Mouse (Mus musculus) heart, embryonic 13.5 days (tissue): Measurements from ENCODE around the gene Gm614. TPM values are rescaled to one million over a fixed set of nuclear protein-coding genes. Genes with fewer than 3 reads are reported as not detected.

Experiments
- ATAC-seq: fragments of 200-750 bp; cut with Nextera tagmentation; 2 replicates; pipeline ENCODE4 v1.8.0; 2017; ENCODE audit warnings: moderate TSS enrichment; ENCODE audit not compliant: insufficient number of reproducible peaks, low FRiP score, low TSS enrichment; ENCODE audit errors: extremely low read depth
- H3K27ac ChIP-seq: fragments of 300-500 bp; sonication (generic); replicated peaks from 2 replicates; pipeline ENCODE4 v1.5.1; 2015; ENCODE audit warnings: moderate library complexity, mild to moderate bottlenecking, inconsistent platforms
- H3K27me3 ChIP-seq: fragments of 300-500 bp; sonication (generic); replicated peaks from 2 replicates; pipeline ENCODE4 v1.6.1; 2015; ENCODE audit warnings: mild to moderate bottlenecking, inconsistent platforms
- H3K36me3 ChIP-seq: fragments of 300-500 bp; sonication (generic); 2 replicates; pipeline ENCODE4 v1.6.1; 2015; ENCODE audit warnings: mild to moderate bottlenecking, inconsistent platforms
- H3K4me1 ChIP-seq: fragments of 300-500 bp; sonication (generic); 2 replicates; pipeline ENCODE4 v1.6.1; 2015; ENCODE audit warnings: inconsistent platforms
- H3K4me2 ChIP-seq: fragments of 300-500 bp; sonication (generic); 2 replicates; pipeline ENCODE4 v1.6.1; 2015; ENCODE audit warnings: inconsistent platforms, mild to moderate bottlenecking, moderate library complexity
- H3K4me3 ChIP-seq: fragments of 300-500 bp; sonication (generic); 2 replicates; pipeline ENCODE4 v1.5.1; 2015; ENCODE audit warnings: moderate library complexity, mild to moderate bottlenecking, inconsistent platforms
- H3K9ac ChIP-seq: fragments of 300-500 bp; sonication (generic); 2 replicates; pipeline ENCODE4 v1.6.1; 2015; ENCODE audit warnings: inconsistent platforms, mild to moderate bottlenecking, moderate library complexity
- H3K9me3 ChIP-seq: fragments of 300-500 bp; sonication (generic); 2 replicates; pipeline ENCODE4 v1.6.1; 2016; ENCODE audit warnings: inconsistent platforms
- WGBS: fragments of 180-500 bp; shearing (Covaris S2); methylation state at CpG from one replicate; pipeline ENCODE4 v1.1.7; 2015; ENCODE audit warnings: mixed read lengths; 5-methylcytosine and 5-hydroxymethylcytosine counted together
- polyA plus RNA-seq: library from polyadenylated mRNA; unstranded; fragments of >200 nt; fragmentation: Nextera tagmentation; extraction: Ambion mirVana; gene quantifications from 2 replicates; pipeline ENCODE4 v1.2.1, GENCODE M21; 2015

Gm614 gene
- polyA plus RNA-seq, result not detected in 2 replicates

DNA sequence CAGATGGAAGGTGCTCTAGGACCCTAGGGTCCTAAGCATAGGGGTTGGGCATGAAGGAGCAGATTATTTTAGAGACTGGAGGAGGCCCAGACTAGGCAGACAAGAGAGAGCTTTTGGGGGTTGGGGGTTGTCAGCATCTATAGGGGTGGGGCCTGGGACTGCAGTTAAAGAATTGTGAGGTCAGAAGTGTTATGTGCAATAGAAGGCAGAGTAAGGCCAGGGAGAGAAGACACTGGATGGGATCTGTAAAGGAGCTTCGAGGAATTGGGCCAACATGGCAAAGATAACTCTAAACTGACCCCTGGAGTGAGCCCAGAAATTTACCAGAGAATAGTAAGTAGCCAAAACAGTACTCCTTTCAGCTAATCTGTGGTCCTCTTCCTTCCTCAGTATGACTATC, at the start of gene Gm614:
Gene Gm614, minus strand, starts transcription at position 101 of the 400 bp plus-strand sequence.
- Histone ChIP-seq H3K9me3 (no peaks in the 10 kb centered on the region), H3K36me3 (peaks cover 2% of the 10 kb centered on the region), H3K9ac (no peak within 1 kb of the TSS), H3K4me2 (no peak within 1 kb of the TSS), H3K27me3 (no peaks in the 10 kb centered on the region; the same call in none of the 2 replicates), H3K4me1 (peaks cover 23% of the 10 kb centered on the region), H3K4me3 (no peak within 1 kb of the TSS), H3K27ac (no peak within 1 kb of the TSS)
- 63% methylated on average over 1 of the region's 1 CpGs for WGBS
- ATAC-seq, result no peak

- Histone ChIP-seq H3K4me3 (no peak overlapping the region), H3K4me2 (no peak overlapping the region), H3K36me3 (no peaks in the 10 kb centered on the region), H3K4me1 (no peaks in the 10 kb centered on the region), H3K9me3 (no peaks in the 10 kb centered on the region), H3K9ac (no peak overlapping the region), H3K27ac (no peak overlapping the region), H3K27me3 (peaks cover 68% of the 10 kb centered on the region)
- no peak for ATAC-seq
- WGBS, result 78% methylated on average over 5 of the region's 5 CpGs
Measured at GRCm38 (mm10) chrX:101309299-101309698, 45.5 kb upstream of the Gm614 start.

GRCm38 (mm10) chrX:101304646-101305045, 40.9 kb upstream of the Gm614 start:
- Histone ChIP-seq H3K27me3 (peaks cover 58% of the 10 kb centered on the region), H3K36me3 (no peaks in the 10 kb centered on the region)

DNA sequence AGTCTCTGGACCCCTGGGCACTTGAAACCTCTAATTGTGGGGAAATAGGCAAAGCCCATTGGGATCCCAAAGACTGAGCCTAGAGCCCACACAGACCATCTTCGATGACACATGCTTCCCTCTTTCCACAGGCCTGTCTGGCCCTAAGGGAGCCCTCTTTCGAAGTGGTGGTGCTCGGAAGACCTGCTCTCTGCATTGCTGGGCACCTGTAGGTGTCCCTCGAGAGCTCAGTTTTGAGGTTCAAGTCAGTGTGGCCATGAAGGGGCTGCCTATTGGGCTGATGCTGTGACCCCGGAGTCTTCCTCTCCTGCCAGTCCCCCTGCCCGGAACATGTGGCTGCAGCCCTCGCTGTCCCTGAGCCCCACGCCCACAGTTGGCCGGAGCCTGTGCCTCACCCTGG, 37.9 kb upstream of the Gm614 start:
- Histone ChIP-seq H3K4me3 (no peak overlapping the region), H3K27ac (no peak overlapping the region), H3K36me3 (peaks cover 12% of the 10 kb centered on the region), H3K4me1 (peaks cover 10% of the 10 kb centered on the region), H3K4me2 (no peak overlapping the region), H3K27me3 (peaks cover 36% of the 10 kb centered on the region), H3K9me3 (no peaks in the 10 kb centered on the region), H3K9ac (no peak overlapping the region)
- WGBS, result 77% methylated on average over 9 of the region's 9 CpGs
- ATAC-seq, result no peak

More at GRCm38 (mm10) chrX:101304646-101305045, 40.9 kb upstream of the Gm614 start:
- WGBS, result 64% methylated on average over 2 of the region's 2 CpGs
- Histone ChIP-seq H3K4me2 (no peak overlapping the region), H3K9ac (no peak overlapping the region), H3K4me3 (no peak overlapping the region), H3K9me3 (no peaks in the 10 kb centered on the region), H3K4me1 (peaks cover 10% of the 10 kb centered on the region), H3K27ac (no peak overlapping the region)
- ATAC-seq, result no peak

DNA sequence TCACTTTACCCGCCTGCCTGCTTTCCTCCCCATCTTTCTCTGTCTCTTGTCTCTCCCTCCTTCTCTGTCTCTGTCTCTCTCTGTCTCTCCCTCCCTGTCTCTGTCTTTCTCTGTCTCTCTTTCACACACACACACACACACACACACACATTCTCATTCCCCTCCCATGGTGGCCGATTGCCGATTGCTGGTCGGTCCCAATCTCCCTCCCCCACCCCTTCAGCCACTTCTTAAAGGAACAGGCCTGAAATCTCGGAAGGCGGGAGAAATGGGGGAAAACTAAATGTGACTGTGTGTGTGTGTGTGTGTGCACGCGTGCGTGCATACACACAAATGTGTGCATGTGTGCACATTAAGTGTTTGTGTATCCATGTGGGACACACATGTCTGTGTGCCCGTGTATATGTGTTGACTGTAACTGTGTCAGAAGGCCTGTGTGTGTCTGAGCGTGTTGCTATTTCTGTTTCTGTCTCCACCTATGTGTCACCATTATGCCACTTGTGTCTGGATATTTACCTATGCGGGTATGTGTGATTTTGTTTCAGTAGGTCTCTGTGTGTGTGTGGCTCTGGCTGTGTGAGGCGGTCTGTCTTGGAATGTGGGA, 36.7 kb upstream of the Gm614 start:
- peak overlapping the region; percentile 66 for H3K9ac ChIP-seq
- peak overlapping the region; percentile 20; the same call in 1 of the 2 replicates for H3K27ac ChIP-seq
- 21% methylated on average over 13 of the region's 13 CpGs for WGBS
- ATAC-seq, result no peak
- peaks cover 31% of the 10 kb centered on the region for H3K27me3 ChIP-seq
- peak overlapping the region; percentile 67 for H3K4me2 ChIP-seq
- peak overlapping the region; percentile 46 for H3K4me3 ChIP-seq
- H3K36me3 ChIP-seq, result peaks cover 24% of the 10 kb centered on the region
- H3K9me3 ChIP-seq, result no peaks in the 10 kb centered on the region
- peaks cover 10% of the 10 kb centered on the region for H3K4me1 ChIP-seq

DNA sequence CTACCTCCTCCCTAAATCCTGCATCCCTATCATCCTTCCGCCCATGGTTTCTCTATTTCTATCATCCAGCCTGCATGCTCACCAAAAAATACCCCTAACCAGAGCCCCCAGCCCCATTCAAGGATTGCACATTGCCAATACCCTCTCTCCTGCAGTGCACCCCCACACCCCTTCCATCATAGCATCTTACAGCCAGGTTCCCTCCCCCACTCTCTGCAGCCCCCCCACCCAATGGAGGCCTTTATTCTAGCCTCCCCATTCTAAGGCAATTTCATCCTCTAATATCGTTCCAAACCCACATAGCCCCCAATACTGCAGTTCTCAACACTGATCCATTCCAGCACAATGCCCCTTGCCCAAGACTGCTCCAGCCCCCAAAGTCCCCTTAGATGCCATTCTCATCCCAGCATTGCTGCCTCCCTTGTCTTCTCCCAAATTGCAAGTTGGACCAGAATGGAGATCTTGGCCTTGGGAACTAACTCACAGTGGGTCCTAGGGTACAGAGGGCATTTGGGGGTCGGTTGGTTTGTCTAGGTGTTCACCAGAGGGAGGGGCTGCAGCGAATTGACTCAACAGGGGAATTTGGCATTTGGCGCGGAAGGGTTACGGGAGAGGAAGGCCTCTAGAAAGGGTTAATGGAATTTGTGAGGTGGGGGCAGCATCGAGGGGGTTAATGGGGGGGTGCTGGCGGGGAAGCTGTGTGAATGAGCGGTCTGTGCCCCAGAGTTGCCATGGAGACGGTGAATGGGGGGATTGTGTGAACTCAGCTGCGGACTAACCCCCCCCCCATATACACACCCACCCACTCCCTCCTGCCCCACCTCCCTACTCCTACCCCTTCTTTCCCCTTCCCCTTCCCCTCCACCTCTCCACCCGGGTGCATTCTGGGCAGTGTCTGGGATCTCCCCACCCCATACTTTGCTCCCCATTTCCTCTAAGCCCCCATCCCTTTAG, 36.0 kb upstream of the Gm614 start:
- no peak for ATAC-seq
- Histone ChIP-seq H3K9me3 (no peaks in the 10 kb centered on the region), H3K9ac (peak overlapping the region; percentile 66), H3K4me2 (peak overlapping the region; percentile 67), H3K36me3 (peaks cover 31% of the 10 kb centered on the region), H3K4me3 (peak overlapping the region; percentile 46), H3K4me1 (peaks cover 10% of the 10 kb centered on the region), H3K27ac (no peak overlapping the region), H3K27me3 (peaks cover 30% of the 10 kb centered on the region)
- WGBS, result 22% methylated on average over 8 of the region's 13 CpGs

DNA sequence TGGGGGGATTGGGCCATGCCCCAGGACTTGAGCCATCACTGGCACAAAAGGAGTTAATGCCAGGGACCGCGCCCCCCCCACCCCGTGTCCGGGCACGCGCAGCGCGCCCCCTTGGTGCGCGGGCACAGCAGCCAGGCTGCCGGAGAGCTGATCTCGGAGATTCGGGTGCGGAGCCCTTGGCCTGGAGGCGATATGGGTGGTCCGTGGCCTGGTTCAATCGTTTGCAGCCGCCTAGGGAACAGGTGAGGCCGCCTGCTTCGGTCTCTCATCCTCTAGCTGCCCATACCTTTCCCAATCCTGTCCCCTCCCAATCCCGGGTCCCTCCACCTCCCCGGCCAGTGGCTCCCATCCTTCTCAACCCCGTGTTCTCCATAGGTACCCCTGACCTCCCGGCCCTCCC, 35.3 kb upstream of the Gm614 start, which contains the start of gene Nlgn3:
Gene Nlgn3, plus strand, starts transcription at position 114 of the 400 bp plus-strand sequence.
- peak within 1 kb of the TSS; percentile 66 for H3K9ac ChIP-seq

GRCm38 (mm10) chrX:101290111-101290510, 26.3 kb upstream of the Gm614 start:
- Histone ChIP-seq H3K27me3 (0 out of 2 replicates have a peak, but pooled peaks cover 7% of the 10 kb centered on the region), H3K4me3 (no peak overlapping the region), H3K9me3 (no peaks in the 10 kb centered on the region), H3K36me3 (peaks cover 96% of the 10 kb centered on the region), H3K4me1 (0 out of 2 replicates have a peak, but pooled peaks cover 3% of the 10 kb centered on the region), H3K27ac (no peak overlapping the region), H3K9ac (no peak overlapping the region), H3K4me2 (no peak overlapping the region; the same call in 1 of the 2 replicates)
- ATAC-seq, result no peak
- 73% methylated on average over 10 of the region's 10 CpGs for WGBS

More for the DNA sequence above, 35.3 kb upstream of the Gm614 start, which contains the start of gene Nlgn3:
- H3K9me3 ChIP-seq, result no peaks in the 10 kb centered on the region
- H3K4me2 ChIP-seq, result peak within 1 kb of the TSS; percentile 67
- WGBS, result 6% methylated on average over 14 of the region's 24 CpGs
- ATAC-seq, result no peak
- H3K27me3 ChIP-seq, result peaks cover 24% of the 10 kb centered on the region
- H3K4me3 ChIP-seq, result peak within 1 kb of the TSS; percentile 46
- peaks cover 10% of the 10 kb centered on the region for H3K4me1 ChIP-seq
- peaks cover 38% of the 10 kb centered on the region for H3K36me3 ChIP-seq
- H3K27ac ChIP-seq, result no peak within 1 kb of the TSS

DNA sequence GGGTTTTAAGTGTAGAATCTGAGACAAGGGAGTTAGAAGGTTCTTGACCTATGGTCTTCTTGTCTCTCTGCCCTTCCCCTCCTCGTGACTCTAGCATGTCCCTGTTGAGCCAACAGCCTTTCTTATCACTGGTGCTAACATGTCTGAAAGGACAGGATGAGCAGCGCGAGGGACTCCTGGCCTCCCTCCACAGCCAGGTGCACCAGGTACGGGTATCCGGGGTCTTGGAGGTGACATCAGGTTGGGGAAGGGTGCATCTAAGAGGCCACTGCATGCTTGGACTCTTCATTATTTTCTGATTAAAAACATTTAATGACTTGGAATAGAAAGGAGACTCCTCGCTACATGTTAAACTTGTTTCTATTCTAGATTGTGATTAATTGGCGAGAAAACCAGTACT, 25.2 kb upstream of the Gm614 start:
- WGBS, result 81% methylated on average over 7 of the region's 7 CpGs
- Histone ChIP-seq H3K4me3 (no peak overlapping the region), H3K9ac (no peak overlapping the region), H3K9me3 (no peaks in the 10 kb centered on the region), H3K4me1 (0 out of 2 replicates have a peak, but pooled peaks cover 3% of the 10 kb centered on the region), H3K4me2 (no peak overlapping the region), H3K27me3 (0 out of 2 replicates have a peak, but pooled peaks cover 6% of the 10 kb centered on the region), H3K36me3 (peaks cover 96% of the 10 kb centered on the region), H3K27ac (no peak overlapping the region)
- no peak for ATAC-seq

GRCm38 (mm10) chrX:101288432-101288831, 24.6 kb upstream of the Gm614 start:
- Histone ChIP-seq H3K4me1 (0 out of 2 replicates have a peak, but pooled peaks cover 3% of the 10 kb centered on the region), H3K9me3 (no peaks in the 10 kb centered on the region), H3K4me3 (no peak overlapping the region), H3K27ac (peak overlapping the region; percentile 48; the same call in 1 of the 2 replicates), H3K4me2 (no peak overlapping the region), H3K9ac (no peak overlapping the region), H3K36me3 (peaks cover 96% of the 10 kb centered on the region), H3K27me3 (0 out of 2 replicates have a peak, but pooled peaks cover under 1% of the 10 kb centered on the region)
- 78% methylated on average over 6 of the region's 6 CpGs for WGBS
- no peak for ATAC-seq

GRCm38 (mm10) chrX:101287543-101287942, 23.8 kb upstream of the Gm614 start:
- Histone ChIP-seq H3K36me3 (peaks cover 96% of the 10 kb centered on the region), H3K9me3 (no peaks in the 10 kb centered on the region), H3K9ac (no peak overlapping the region), H3K27ac (peak overlapping the region; percentile 48; the same call in 1 of the 2 replicates), H3K27me3 (no peaks in the 10 kb centered on the region), H3K4me3 (no peak overlapping the region), H3K4me2 (no peak overlapping the region; the same call in 1 of the 2 replicates), H3K4me1 (0 out of 2 replicates have a peak, but pooled peaks cover 3% of the 10 kb centered on the region)
- ATAC-seq, result peak; percentile 59
- WGBS, result 48% methylated on average over 3 of the region's 3 CpGs
